Comparison of ENCODE assay signal across 8 mouse cellular contexts in the genomic region with DNA sequence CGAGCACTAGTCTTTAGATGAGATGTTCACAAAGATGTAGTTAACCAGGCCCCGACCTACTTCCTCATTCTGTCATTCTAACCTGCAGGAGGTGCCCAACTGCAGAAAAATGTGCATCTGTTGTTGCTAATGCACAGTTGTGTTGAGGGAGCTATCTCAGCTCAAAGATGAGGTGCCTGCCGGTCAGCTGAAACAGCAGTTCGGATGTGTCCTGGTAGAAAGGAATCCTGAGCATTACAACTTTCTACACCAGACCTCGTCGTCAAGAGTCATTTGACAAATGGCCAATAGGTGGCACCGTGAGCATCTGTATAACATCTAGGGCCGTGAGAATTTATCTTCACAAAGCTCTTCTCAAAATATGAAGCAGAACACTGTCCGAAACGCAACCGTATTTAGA. TPM values are rescaled to one million over a fixed set of nuclear protein-coding genes. Genes with fewer than 3 reads are reported as not detected.
DNase-seq lines count a peak whose midpoint lies in the region; ATAC-seq and TF ChIP-seq lines count a peak whose summit lies in the region.

No protein-coding gene starts in this region.

- no peaks in the 10 kb centered on the region for H3K4me1 ChIP-seq in E14TG2a.4 (replicated peaks; ENCODE audit: low read depth, low read length)

- H3K4me3 ChIP-seq in E14TG2a.4 (replicated peaks; ENCODE audit: low read length), result no peak overlapping the region

- peak; percentile 30 for TF ChIP-seq CTCF in E14TG2a.4 (conservative IDR thresholded peaks at IDR 0.05; ENCODE audit: low read length)

- peak; percentile 86 for ATAC-seq in megakaryocyte progenitor cell, adult 5-6 weeks (replicated peaks; ENCODE audit: poor library complexity)

- H3K27me3 ChIP-seq in E14TG2a.4 (ENCODE audit: insufficient read depth, low read length), result peaks cover 5% of the 10 kb centered on the region; the same call in 1 of the 2 replicates

- H3K36me3 ChIP-seq in E14TG2a.4 (ENCODE audit: insufficient read depth, low read length), result no peaks in the 10 kb centered on the region

- H3K9me3 ChIP-seq in E14TG2a.4 (ENCODE audit: low read length), result no peaks in the 10 kb centered on the region; the same call in 1 of the 2 replicates

- DNase-seq in heart, postnatal 10 days, result peak; percentile 62 to 66
- no peak for DNase-seq in heart, adult 8-10 months (ENCODE audit: low spot score)
- DNase-seq in brain, embryonic 18.5 days (ENCODE audit: low read depth, low spot score), result peak; percentile 39
- DNase-seq in frontal cortex, adult 2 months (ENCODE audit: extremely low spot score in 1 of 2, low spot score in 1 of 2), result peak; percentile 16 to 82
- DNase-seq in layer of hippocampus, adult 9-11 months, result peak; percentile 31
- peak; percentile 28 for DNase-seq in thymus, postnatal 25 days

- intact Hi-C loops in heart, postnatal 10 days (cut with DNase I), result loop anchor here (5.0 kb wide), 1 partner anchor 605 kb away; no protein-coding TSS in a partner anchor

RNA-seq across cellular contexts. Expression of a gene that starts 30.4 kb away (rescaled TPM):
- 1 to 10 TPM; 7.8 to 8.3 TPM for total RNA-seq in heart, postnatal 10 days (2021)
- 10 to 100 TPM in 1 of 4 experiments, 1 to 10 TPM in 3; 8.6 to 12.7 (median 9.3) TPM for total RNA-seq in heart, adult 8-10 months (2022)
- polyA plus RNA-seq in frontal cortex, adult 2 months (2012; rRNA removed), result 43.0 and 49.0 TPM in 2 replicates
- 74.3 and 76.6 TPM in 2 replicates for total RNA-seq in megakaryocyte progenitor cell, adult 5-6 weeks (2015)
- total RNA-seq in megakaryocyte progenitor cell, adult 5-6 weeks (2017), result 89.6 and 96.1 TPM in 2 replicates

RNA-seq across cellular contexts. Expression of a gene that starts 55.3 kb away (rescaled TPM):
- total RNA-seq in heart, postnatal 10 days (2021), result 1 to 10 TPM; 3.4 to 4.2 TPM
- total RNA-seq in heart, adult 8-10 months (2022), result 1 to 10 TPM; 2.6 to 3.9 (median 3.0) TPM
- polyA plus RNA-seq in frontal cortex, adult 2 months (2012; rRNA removed), result 0.80 TPM in 2 replicates
- 57.7 and 65.9 TPM in 2 replicates for total RNA-seq in megakaryocyte progenitor cell, adult 5-6 weeks (2015)
- 19.6 and 26.1 TPM in 2 replicates for total RNA-seq in megakaryocyte progenitor cell, adult 5-6 weeks (2017)

RNA-seq across cellular contexts. Expression of a gene that starts 55.8 kb away (rescaled TPM):
- total RNA-seq in heart, postnatal 10 days (2021), result 100 to 1,000 TPM in 1 of 2 experiments, 10 to 100 TPM in 1; 97.7 to 106 TPM
- 100 to 1,000 TPM; 101 to 113 (median 108) TPM for total RNA-seq in heart, adult 8-10 months (2022)
- polyA plus RNA-seq in frontal cortex, adult 2 months (2012; rRNA removed), result 86.5 and 99.3 TPM in 2 replicates
- 117 and 123 TPM in 2 replicates for total RNA-seq in megakaryocyte progenitor cell, adult 5-6 weeks (2015)
- 114 and 124 TPM in 2 replicates for total RNA-seq in megakaryocyte progenitor cell, adult 5-6 weeks (2017)

Comparison
In these comparisons a context has a peak if more than half of its experiments do, and no peak if none do; other contexts are left out.
1. RNA of a gene that starts 30.4 kb away (total RNA-seq): 74.3 to 96.1 TPM in megakaryocyte progenitor cell, adult 5-6 weeks; 8.6 to 12.7 TPM in heart, adult 8-10 months and 7.8 to 8.3 TPM in heart, postnatal 10 days; every median in the first group is over 4 times any median in the second.